Mouse (Mus musculus) mouse trophoblast stem cell (cell line): ENCODE results near the gene Cdk15.

Experiments
- in situ Hi-C, 2 experiments: fragments of 300-500 bp; cut with MseI, MboI; formaldehyde crosslinking; loops; 2 replicates in 1 of 2; 3 replicates in 1 of 2; pipeline ENCODE4 v1.15.1; 2025

The Cdk15 gene

GRCm38 (mm10) chr1:59272189-59272588 is 15.5 kb downstream of the Cdk15 start:
- in situ Hi-C loops: no loop called here

DNA sequence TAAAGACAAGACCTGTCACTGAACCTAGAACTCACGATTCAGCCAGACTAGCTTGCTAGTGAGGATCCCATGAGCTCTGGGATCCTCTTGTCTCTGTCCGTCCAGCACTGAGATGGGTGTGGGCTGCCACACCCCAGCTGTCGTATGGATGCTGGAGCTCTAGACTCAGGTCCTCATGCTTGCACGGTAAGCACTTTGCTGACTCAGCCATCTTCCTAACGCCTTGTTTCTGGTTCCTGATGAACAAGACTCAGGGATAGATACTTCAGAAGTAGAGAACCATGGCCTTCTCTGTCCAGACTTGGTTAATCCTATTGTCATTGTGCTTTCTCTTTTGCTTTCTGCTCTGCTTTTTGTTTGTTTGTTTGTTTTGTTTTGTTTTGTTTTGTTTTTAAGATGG is 29.2 kb downstream of the Cdk15 start:
- in situ Hi-C loops: no loop called here

DNA sequence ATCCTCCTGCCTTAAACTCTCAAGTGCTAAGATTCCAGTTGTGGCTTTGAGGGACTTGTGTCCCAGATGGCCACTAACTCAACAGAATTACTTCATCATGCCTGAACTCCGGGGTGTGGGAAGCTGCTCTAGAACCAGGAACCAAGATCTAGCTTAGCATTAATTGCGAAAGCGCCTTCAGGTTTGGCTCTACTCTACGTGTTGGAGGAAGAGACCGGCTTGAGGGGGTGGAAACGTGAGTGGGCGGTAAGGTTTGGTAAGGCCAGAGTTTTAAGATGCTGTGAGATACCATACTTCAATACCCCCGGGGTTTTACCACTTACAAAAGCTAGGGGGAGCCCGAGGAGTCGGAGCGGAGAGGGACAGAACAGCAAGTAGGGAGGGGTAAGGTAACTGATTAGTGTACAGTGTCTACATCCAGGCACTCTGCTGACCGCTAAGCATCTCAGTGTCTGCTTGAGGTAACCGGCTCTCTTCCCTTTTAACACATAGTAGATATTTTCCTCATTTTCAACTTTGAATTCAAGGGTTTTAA is 29.7 kb downstream of the Cdk15 start:
- in situ Hi-C loops: no loop called here

- in situ Hi-C loops: no loop called here
Observed at GRCm38 (mm10) chr1:59287733-59288132, 31.0 kb downstream of the Cdk15 start.

GRCm38 (mm10) chr1:59291652-59292051 is 34.9 kb downstream of the Cdk15 start:
- in situ Hi-C loops: no loop called here

DNA sequence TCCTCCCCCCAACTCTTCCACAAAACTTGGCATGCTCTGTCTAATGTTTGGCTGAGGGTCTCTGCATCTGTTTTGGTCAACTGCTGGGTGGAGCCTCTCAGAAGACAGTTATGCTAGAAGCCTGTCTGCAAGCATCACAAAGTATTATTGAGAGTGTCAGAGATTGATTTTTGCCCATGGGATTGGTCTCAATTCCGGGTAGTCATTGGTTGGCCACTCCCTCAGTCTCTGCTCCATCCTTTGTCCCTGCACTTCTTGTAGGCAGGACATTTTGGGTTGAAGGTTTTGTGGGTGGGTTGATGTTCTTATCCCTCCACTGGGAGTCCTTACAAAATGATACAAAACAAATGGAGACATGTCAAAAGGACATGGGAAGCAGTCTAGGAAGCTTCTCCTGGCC is 39.1 kb downstream of the Cdk15 start:
- in situ Hi-C loops: no loop called here

DNA sequence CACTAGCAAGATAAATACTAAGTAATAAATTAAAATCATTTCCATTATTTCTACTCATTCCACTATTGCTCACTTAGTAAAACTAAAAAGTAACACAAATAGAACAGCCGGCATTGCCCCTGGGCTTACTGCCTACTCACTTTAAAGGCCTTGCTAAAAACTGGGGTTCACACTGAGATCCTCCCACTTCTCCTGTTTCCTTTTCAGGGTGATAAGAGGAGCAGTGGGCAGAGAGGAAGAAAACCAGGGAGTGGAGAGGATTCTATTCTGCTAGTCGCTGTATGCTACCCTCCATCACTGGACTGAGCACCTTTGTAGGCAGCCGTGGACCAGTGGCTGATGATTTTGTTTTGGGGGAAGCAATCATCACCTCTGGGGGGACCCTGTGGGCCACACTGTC is 40.5 kb downstream of the Cdk15 start:
- in situ Hi-C loops: no loop called here

DNA sequence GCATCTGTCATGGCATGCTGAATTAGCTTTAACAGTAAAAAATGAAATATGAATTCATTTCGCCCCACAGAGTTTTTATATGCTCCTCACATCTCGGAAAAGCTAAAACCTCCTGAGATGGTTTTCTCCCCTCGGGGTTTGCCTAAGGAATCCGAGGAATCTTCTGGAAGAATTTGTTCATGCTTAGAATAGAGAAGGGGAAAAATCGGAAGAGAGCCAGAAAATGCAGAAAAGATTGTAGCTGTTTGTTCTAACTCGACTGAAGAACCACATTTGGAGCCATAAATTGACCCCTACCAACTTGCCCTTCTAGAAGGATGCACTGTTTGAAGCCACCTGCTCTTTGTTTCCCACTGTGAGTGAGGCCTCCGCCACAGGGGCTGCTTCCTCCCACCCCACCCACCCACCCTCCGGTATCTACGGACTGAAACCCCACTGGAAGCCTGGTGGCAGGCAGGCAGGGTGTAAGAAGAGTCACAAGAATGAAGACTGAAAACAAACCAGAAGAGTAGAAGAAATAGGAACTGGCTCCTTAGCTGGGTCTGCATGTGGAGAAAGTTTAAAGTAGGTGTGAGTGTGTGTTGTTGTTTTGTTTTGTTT is 41.9 kb downstream of the Cdk15 start:
- in situ Hi-C loops: no loop called here

GRCm38 (mm10) chr1:59307310-59307709 is 50.6 kb downstream of the Cdk15 start:
- in situ Hi-C loops: loop anchor here in 1 of 2 experiments (25.0 kb wide), 1 partner anchor 280 kb away; no protein-coding TSS in a partner anchor

GRCm38 (mm10) chr1:59311292-59311885 is 54.7 kb downstream of the Cdk15 start:
- in situ Hi-C loops: loop anchor here (10.0 to 25.0 kb wide), 2 partner anchors 273 to 276 kb away; no protein-coding TSS in a partner anchor

GRCm38 (mm10) chr1:59312187-59313153 is 55.8 kb downstream of the Cdk15 start:
- in situ Hi-C loops: loop anchor here (10.0 to 25.0 kb wide), 2 partner anchors 272 to 275 kb away; no protein-coding TSS in a partner anchor

DNA sequence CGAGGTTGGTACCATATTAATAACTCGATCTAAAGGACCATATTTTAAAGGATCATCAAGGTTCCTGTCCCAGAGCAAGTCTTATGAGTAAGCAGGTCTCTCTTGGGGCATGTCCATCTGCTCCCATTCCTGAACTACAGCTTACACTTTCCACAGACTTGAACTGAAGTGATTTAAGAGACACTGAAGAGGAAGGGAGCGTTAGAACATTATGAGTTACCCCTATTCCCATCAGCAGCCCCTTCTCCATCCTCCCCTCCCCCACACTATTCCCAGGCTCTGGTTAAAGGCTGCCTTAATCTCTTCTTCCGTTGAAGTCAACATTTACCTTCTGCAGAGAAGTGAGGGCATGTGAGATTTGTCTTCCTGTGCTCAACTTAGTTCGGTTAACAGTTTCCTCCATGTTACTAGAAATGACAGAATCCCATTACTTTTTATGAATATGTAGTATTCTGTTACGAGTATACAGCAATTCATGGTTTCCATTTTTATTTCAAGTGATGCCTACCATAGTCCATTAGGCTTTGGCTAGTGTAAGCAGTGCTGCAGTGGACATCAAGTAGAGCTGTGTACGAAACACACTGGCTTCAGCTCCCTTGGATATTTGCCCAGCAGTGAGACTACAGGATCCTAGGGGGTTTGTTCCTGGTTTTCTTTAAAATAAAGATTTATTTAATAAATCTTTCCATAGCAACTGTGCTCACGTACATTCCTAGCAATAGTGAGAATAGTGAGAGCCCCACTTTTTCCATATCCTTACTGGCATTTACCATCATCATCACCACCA is 56.6 kb downstream of the Cdk15 start:
- in situ Hi-C loops: loop anchor here (10.0 to 25.0 kb wide), 2 partner anchors 271 to 274 kb away; no protein-coding TSS in a partner anchor

- in situ Hi-C loops: loop anchor here (10.0 to 25.0 kb wide), 2 partner anchors 270 to 272 kb away; no protein-coding TSS in a partner anchor
Observed at GRCm38 (mm10) chr1:59315057-59315807, 58.5 kb downstream of the Cdk15 start.

DNA sequence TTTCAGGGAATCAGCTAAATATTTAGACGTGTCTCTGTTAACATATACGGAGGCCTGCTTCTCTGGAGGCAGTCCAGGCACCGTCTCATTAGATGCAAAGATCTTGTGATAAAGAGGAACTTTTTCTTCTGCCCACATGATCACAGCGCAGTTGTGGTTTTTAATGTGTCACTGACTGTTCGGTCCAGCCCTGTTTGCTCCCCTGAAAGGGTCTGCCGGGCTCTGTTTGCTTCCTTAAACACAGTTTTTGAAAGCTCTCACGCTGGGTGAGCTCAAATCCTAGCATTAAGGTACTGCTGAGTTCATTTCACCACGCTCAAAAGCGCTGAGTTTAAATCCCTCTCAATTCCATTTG is 59.3 kb downstream of the Cdk15 start:
- in situ Hi-C loops: loop anchor here (10.0 to 25.0 kb wide), 2 partner anchors 269 to 271 kb away; no protein-coding TSS in a partner anchor

- in situ Hi-C loops: loop anchor here (10.0 to 25.0 kb wide), 2 partner anchors 268 to 271 kb away; no protein-coding TSS in a partner anchor
Observed at GRCm38 (mm10) chr1:59316386-59317051, 59.8 kb downstream of the Cdk15 start.

- in situ Hi-C loops: loop anchor here (10.0 to 25.0 kb wide), 2 partner anchors 267 to 270 kb away; no protein-coding TSS in a partner anchor
Observed at GRCm38 (mm10) chr1:59317397-59317796, 60.7 kb downstream of the Cdk15 start.

- in situ Hi-C loops: loop anchor here (10.0 to 25.0 kb wide), 2 partner anchors 266 to 268 kb away; no protein-coding TSS in a partner anchor
Observed at GRCm38 (mm10) chr1:59318878-59319277, 62.2 kb downstream of the Cdk15 start.

DNA sequence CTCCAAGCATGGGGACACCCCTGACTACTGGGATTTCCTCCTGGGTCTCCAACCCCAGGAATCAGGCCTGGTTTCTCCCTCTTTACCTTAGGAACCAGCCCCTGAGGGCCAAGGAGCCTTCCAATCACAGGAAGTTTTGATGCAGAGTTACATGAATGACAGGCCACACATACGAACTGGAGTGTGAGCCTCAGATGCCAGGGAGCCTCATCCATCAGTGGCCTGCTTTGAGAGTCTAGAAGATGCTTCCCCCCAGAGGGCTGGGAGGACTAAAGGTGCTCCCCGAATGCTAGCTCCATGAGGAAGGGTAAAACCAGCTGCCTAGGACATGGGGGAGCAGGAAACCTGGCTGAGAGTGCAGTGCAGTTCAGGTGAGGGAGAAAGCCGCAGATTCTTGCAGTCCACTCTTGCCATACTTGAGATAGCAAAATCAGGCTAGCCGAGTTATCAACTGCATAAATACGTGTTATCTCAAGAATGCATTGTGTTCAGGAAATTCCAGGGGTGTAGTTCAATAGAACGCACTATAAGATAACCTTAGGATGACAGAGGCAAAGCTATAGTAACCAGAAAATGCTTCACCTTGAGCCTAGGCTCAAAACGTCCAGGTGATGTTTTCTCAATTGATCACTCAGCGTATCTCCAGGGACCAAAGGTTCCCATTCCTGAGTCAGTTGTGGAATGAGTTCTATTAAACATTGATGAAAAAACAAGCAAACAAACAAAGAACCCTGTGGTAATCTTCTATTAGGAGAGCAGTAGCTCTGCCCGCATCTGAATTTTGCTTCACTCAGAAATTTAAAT is 64.6 kb downstream of the Cdk15 start:
- in situ Hi-C loops: loop anchor here in 1 of 2 experiments (25.0 kb wide), 1 partner anchor 266 kb away; no protein-coding TSS in a partner anchor
